In the genomic region with DNA sequence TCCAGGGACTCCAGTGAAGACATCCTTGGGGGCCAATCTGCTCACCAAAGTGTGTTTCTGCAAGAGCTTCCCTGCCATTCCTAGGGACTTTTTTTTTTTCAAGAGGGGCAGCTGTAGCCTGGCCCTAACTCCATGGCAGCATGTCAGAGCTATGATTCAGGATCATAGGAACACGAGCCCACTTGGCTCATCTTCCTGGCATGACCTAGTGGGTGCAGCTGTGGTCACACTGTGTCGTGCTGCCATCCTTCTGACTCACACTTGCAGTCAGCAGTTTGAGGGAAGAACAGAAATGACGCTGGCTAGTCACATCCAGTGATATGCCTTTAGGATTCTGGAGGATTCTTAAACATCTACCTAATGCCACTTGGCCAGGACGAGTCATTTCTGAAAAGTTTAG, we compare ENCODE assay signal across 23 mouse cellular contexts.
DNase-seq lines count a peak whose midpoint lies in the region; ATAC-seq and TF ChIP-seq lines count a peak whose summit lies in the region.
"Had no signal": no experiment of that assay in that cellular context is flagged by ENCODE, and none has a peak within 500 bp of the region (broad histone marks: within the 10 kb centered on the region; RNA-seq: fewer than 3 reads in every experiment).

No protein-coding gene starts in this region.

- no peak overlapping the region for H3K4me3 ChIP-seq in gastrocnemius, adult 2 months
- H3K4me3 ChIP-seq: embryonic facial prominence, embryonic 13.5 days; midbrain, embryonic 13.5 days had no signal

- no peak overlapping the region for H3K27ac ChIP-seq in gastrocnemius, adult 2 months
- H3K27ac ChIP-seq: embryonic facial prominence, embryonic 13.5 days; macrophage; midbrain, embryonic 13.5 days; stomach, postnatal 0 days had no signal

- no peak for ATAC-seq in erythroblast, adult 5-6 weeks (replicated peaks; ENCODE audit: low FRiP score, poor library complexity, severe bottlenecking)
- ATAC-seq: forebrain, embryonic 14.5 days; intestine, postnatal 0 days; lung, postnatal 0 days; midbrain, embryonic 13.5 days had no signal

- TF ChIP-seq CTCF in gastrocnemius, adult 2 months (IDR thresholded peaks at IDR 0.05), result no peak

- DNase-seq in gastrocnemius, adult 2 months, result peak; percentile 15
- DNase-seq in gastrocnemius, adult 18-20 months (ENCODE audit: low spot score), result no peak
- peak; percentile 72 for DNase-seq in left cerebral cortex, postnatal 4 days
- no peak for DNase-seq in left cerebral cortex, adult 8-10 months (ENCODE audit: low spot score in 2 of 2)
- peak; percentile 76 for DNase-seq in Muller cell, postnatal 12 days (ENCODE audit: inconsistent ontology term)
- DNase-seq in gastrocnemius, postnatal 25 days, result peak; percentile 12
- DNase-seq in ovary, postnatal 36 days (ENCODE audit: low spot score), result no peak
- DNase-seq: adrenal gland, postnatal 36 days; cerebellum, adult 18-20 months; cerebellum, postnatal 36 days; embryo, embryonic 11 days; heart, adult 11 months; kidney, postnatal 36 days; thymus, adult 2 months; thymus, postnatal 4 days had no signal

- intact Hi-C loops in gastrocnemius, adult 2 months (cut with DNase I), result no loop called here
- intact Hi-C loops in left cerebral cortex, postnatal 4 days (cut with DNase I), result no loop called here

Comparison
In these comparisons a context has a peak if more than half of its experiments do, and no peak if none do; other contexts are left out.
1. DNase-seq: peak in gastrocnemius, adult 2 months (single experiment), left cerebral cortex, postnatal 4 days (single experiment), Muller cell, postnatal 12 days (single experiment) and gastrocnemius, postnatal 25 days (single experiment); none in gastrocnemius, adult 18-20 months (single experiment), left cerebral cortex, adult 8-10 months (0 of 2) and ovary, postnatal 36 days (single experiment).